ENCODE assay signal across 8 mouse cellular contexts in genomic region chr1:167284837-167285319, GRCm38 (mm10). TPM values are rescaled to one million over a fixed set of nuclear protein-coding genes. Genes with fewer than 3 reads are reported as not detected.
DNase-seq lines count a peak whose midpoint lies in the region; ATAC-seq lines count a peak whose summit lies in the region.

No protein-coding gene starts in this region.

- H3K4me3 ChIP-seq in hindbrain, embryonic 16.5 days (ENCODE audit: low read length): peak overlapping the region; percentile 68

- H3K27ac ChIP-seq in hindbrain, embryonic 16.5 days (ENCODE audit: low read depth, low read length): peak overlapping the region; percentile 95

- H3K27me3 ChIP-seq in hindbrain, embryonic 16.5 days (replicated peaks; ENCODE audit: control insufficient read depth, insufficient read depth, low read length): no peaks in the 10 kb centered on the region

- DNase-seq in R1 (ENCODE audit: low read depth, low spot score): peak; percentile 93
- DNase-seq in cerebellum, postnatal 36 days: peak; percentile 92 to 96
- DNase-seq in gastrocnemius, adult 18-20 months (ENCODE audit: low spot score): peak; percentile 79
- DNase-seq in left cerebral cortex, postnatal 10 days (ENCODE audit: extremely low spot score in 1 of 2, low spot score in 2 of 2): peak; percentile 66 to 90
- DNase-seq in right cerebral cortex, postnatal 10 days (ENCODE audit: low spot score in 2 of 2): peak; percentile 88 to 91
- DNase-seq in urinary bladder, postnatal 25 days (ENCODE audit: low spot score): peak; percentile 81

- no peaks in the 10 kb centered on the region for H3K9me3 ChIP-seq in hindbrain, embryonic 16.5 days (ENCODE audit: control insufficient read depth, low read length)

- WGBS in hindbrain, embryonic 16.5 days: 0% methylated on average over 41 of the region's 51 CpGs

- ATAC-seq in hindbrain, embryonic 16.5 days: peak; percentile 91
- peak; percentile 51 for ATAC-seq in megakaryocyte progenitor cell, adult 5-6 weeks (replicated peaks; ENCODE audit: poor library complexity)

- intact Hi-C loops in left cerebral cortex, postnatal 10 days (cut with DNase I): loop anchor here (5.0 kb wide), 1 partner anchor 48 kb away; no protein-coding TSS in a partner anchor

- no peaks in the 10 kb centered on the region for H3K36me3 ChIP-seq in hindbrain, embryonic 16.5 days (ENCODE audit: control insufficient read depth, insufficient read depth, low read length)

- peak overlapping the region; percentile 85 for H3K4me2 ChIP-seq in hindbrain, embryonic 16.5 days (ENCODE audit: low read length)

- H3K4me1 ChIP-seq in hindbrain, embryonic 16.5 days (ENCODE audit: control insufficient read depth, insufficient read depth, low read depth, low read length): peaks cover 22% of the 10 kb centered on the region

- peak overlapping the region; percentile 79 for H3K9ac ChIP-seq in hindbrain, embryonic 16.5 days (ENCODE audit: low read depth, low read length)

RNA-seq across cellular contexts. Expression of gene Uck2, which starts 0.2 kb away (rescaled TPM):
- total RNA-seq in gastrocnemius, adult 18-20 months (2021): 10 to 100 TPM; 14.9 to 17.8 TPM
- polyA plus RNA-seq in hindbrain, embryonic 16.5 days (2015; fragmentation: Nextera tagmentation; extraction: Ambion mirVana): 43.0 and 45.2 TPM in 2 replicates
- 10 to 100 TPM; 76.6 to 78.0 TPM for total RNA-seq in left cerebral cortex, postnatal 10 days (2021)
- 228 and 234 TPM in 2 replicates for total RNA-seq in megakaryocyte progenitor cell, adult 5-6 weeks (2015)
- 234 and 288 TPM in 2 replicates for total RNA-seq in megakaryocyte progenitor cell, adult 5-6 weeks (2017)

RNA-seq across cellular contexts. Expression of gene Tmco1, which starts 23.3 kb away (rescaled TPM):
- total RNA-seq in gastrocnemius, adult 18-20 months (2021): 10 to 100 TPM; 35.2 to 39.3 TPM
- polyA plus RNA-seq in hindbrain, embryonic 16.5 days (2015; fragmentation: Nextera tagmentation; extraction: Ambion mirVana): 72.7 and 85.8 TPM in 2 replicates
- total RNA-seq in left cerebral cortex, postnatal 10 days (2021): 10 to 100 TPM; 40.3 to 42.0 TPM
- 168 and 183 TPM in 2 replicates for total RNA-seq in megakaryocyte progenitor cell, adult 5-6 weeks (2015)
- 176 and 178 TPM in 2 replicates for total RNA-seq in megakaryocyte progenitor cell, adult 5-6 weeks (2017)

Comparison
In these comparisons a context has a peak if more than half of its experiments do, and no peak if none do; other contexts are left out.
1. Peak in every context shown above with its lines: DNase-seq, ATAC-seq, H3K4me3 ChIP-seq and H3K27ac ChIP-seq.
2. RNA of gene Uck2, which starts 0.2 kb away (total RNA-seq): 228 to 288 TPM in megakaryocyte progenitor cell, adult 5-6 weeks and 76.6 to 78.0 TPM in left cerebral cortex, postnatal 10 days; 14.9 to 17.8 TPM in gastrocnemius, adult 18-20 months; every median in the first group is over 4 times any median in the second.